Mouse (Mus musculus) large intestine, adult 2 months (tissue): ENCODE measurements around the gene Tmsb15l. TPM values are rescaled to one million over a fixed set of nuclear protein-coding genes. Genes with fewer than 3 reads are reported as not detected.
"Not testable (repeated sequence)": the region's sequence is repeated elsewhere in the genome, so short reads cannot be mapped to it uniquely, and the experiment has no call there.

Source experiments
- DNase-seq: peaks from one replicate; pipeline ENCODE4 v3.0.0-alpha.2; 2012; ENCODE audit warnings: low read depth, low spot score
- WGBS: fragments of 180-500 bp; shearing (Covaris S2); methylation state at CpG from one replicate; pipeline ENCODE4 v1.1.7; 2018; 5-methylcytosine and 5-hydroxymethylcytosine counted together
- polyA plus RNA-seq: library from polyadenylated mRNA; depleted of rRNA; stranded (reverse); fragments of >200 nt; gene quantifications from 2 replicates; pipeline ENCODE4 v1.2.3, GENCODE M21; 2012; rRNA removed

Tmsb15l gene
- 0.84 and 0.99 TPM in 2 replicates for polyA plus RNA-seq

DNA sequence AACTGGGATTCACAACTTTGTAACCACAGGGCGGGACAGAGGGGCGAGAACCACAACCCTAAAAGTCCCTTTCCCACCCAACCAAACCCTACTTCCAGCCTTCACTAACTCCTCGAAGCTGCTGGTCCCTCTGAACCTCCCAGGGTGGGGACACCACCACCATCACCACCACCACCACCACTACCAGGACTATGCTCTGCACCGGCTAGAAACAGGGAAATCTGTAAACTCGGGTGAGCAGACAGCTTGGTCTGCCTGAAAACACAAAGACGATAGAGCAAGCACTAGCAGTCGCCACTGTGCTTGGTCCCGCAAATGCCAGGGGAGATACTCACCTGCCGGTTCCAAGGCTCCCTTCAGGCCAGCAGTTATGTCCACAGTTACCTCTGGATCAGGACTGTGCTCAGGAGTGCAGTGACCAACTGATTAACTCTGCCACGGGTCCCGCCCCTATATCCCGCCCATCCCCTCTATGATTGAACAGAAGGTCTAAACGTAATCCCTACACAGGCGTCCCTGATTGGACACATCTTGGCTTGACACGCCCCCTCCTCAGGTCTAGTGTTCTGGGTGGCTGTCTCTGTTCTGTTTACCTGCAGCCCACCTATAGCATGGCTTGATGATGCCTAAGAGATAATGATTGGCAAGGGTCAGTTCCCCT, at the start of gene Tmsb15l, which contains the start of gene Tmsb15b1:
Tmsb15l (minus strand) TSS at position 446 of the 661 bp plus-strand sequence.
Tmsb15b1 (minus strand) TSS at position 451 of the 661 bp plus-strand sequence.
- DNase-seq = peak; percentile 24
- WGBS = 26% methylated on average over 15 of the region's 15 CpGs

GRCm38 (mm10) chrX:137019310-137019709, 42.6 kb upstream of the Tmsb15l start:
- DNase-seq = no peak

DNA sequence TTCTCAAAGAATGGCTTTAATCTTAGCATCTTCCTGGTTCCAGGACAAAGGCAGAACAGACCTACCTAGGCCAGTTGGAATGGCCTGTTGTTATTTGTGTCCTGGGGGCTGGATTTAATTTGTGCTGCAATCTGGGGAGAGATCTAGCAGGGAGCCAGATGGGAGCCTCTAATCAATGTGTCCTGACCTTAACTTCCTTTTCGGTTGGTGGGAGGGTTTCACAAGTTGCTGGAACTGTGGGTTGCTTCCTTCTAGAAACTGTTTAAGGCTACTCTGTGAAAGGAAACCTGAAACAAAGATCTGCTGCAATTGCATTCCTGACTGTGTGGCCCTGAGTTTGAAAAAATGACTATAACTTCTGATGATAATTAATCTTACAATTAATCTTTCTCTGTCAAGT, 41.0 kb upstream of the Tmsb15l start:
- WGBS = 72% methylated on average over 1 of the region's 1 CpGs
- DNase-seq = no peak

More at GRCm38 (mm10) chrX:137019310-137019709, 42.6 kb upstream of the Tmsb15l start:
- WGBS = 40% methylated on average over 1 of the region's 1 CpGs

- 51% methylated on average over 6 of the region's 6 CpGs for WGBS
- DNase-seq = no peak
These were observed 38.5 kb upstream of the Tmsb15l start for GRCm38 (mm10) chrX:137015099-137015709.

DNA sequence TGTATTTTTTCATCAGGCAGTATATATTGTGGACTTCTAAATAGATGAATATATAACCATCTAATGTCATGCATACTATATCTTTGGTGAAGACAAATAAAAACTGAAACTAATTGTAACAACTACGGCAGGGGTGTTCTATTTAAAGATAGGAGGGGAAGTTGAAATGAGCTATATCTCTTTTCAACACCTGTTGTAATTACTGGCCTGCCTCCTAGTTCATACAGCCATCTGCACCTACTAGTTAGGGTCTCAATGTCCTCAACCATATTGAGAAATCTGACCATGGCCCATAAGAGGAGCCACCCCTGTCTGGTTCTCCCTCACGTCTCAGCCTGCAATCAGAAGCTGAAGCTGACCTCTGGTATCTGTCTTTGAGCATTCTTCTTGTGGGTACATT, 19.6 kb upstream of the Tmsb15l start:
- 76% methylated on average over 2 of the region's 2 CpGs for WGBS
- DNase-seq = no peak

DNA sequence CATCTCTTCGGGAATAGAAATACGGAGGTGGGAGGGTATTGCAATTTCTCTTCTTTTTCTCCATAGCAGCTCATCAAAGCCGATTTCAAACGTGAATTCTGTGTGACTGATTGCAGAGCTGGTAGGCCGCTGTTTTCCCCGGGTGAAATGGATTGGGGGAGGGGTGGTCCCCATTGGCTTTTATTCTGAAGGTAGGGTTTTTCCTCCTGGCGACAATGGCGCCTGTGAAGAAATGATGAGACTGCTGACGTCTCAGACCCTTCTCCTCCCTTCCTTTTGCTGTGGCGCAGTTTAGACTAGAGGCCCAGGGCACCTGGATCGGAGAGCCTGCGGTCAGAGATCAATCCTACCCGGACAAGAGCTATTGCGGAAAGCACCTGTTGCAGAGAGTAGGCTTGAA, 17.0 kb upstream of the Tmsb15l start:
- 46% methylated on average over 14 of the region's 14 CpGs for whole genome bisulfite sequencing
- DNase-seq = no peak

DNA sequence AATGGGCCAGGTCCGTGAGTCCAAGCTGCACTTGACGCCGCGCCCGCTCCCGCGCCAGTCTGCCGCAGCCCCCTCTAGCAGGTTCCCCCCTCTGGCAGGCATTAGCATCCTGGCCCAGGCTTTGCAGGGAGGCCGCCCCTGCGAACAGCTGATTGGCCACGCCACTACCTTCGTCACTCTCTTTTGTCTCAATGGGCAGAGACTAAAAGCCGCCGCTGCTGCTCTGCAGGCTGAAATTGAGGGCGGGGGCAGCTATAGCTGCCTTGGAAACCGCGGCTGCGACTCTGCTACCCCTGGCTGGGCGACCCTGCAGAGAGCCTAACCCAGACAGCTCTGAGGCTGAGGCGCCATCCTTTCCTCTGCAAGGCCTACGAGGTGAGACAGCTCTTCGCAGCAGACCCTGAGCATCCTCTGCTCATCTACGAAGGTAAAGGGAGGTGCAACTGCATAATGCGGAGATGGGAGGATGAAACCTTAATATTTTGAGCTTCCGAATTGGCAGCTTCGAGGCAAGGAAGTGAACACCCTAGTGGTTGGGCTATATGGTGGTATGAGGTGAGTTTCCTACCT, 16.4 kb upstream of the Tmsb15l start, which contains the start of gene Zcchc18:
Zcchc18 (plus strand) TSS at position 178 of the 570 bp plus-strand sequence.
- WGBS = 16% methylated on average over 26 of the region's 26 CpGs
- no peak for DNase-seq

- no peak for DNase-seq
- 25% methylated on average over 19 of the region's 19 CpGs for WGBS
These were observed 15.7 kb upstream of the Tmsb15l start for GRCm38 (mm10) chrX:136992191-136992965.

GRCm38 (mm10) chrX:136991274-136991673, 14.6 kb upstream of the Tmsb15l start:
- WGBS = 60% methylated on average over 2 of the region's 2 CpGs
- DNase-seq = no peak

DNA sequence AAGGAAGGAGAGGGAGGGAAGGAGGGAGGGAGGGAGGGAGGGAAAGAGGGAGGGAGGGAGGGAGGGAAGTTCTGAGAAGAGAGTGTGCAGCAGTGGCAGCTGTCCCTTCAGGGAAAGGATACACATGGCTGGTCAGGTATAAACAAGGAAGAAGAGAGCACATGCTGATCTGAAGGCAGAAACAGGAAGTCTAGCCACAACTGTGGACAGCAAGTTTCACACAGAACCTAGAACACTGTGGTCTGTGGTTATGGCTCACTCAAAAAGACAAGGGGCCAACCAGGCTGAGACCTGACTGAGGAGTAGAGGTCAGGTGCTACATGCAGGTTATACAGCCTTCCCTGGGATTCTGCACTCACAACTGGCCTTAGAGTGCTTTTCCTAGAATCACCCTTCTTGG, 9.4 kb upstream of the Tmsb15l start:
- DNase-seq = no peak

GRCm38 (mm10) chrX:136978616-136979015, 1.9 kb upstream of the Tmsb15l start:
- DNase-seq = no peak

GRCm38 (mm10) chrX:136975397-136975796, 1.3 kb downstream of the Tmsb15l start, which contains the start of gene Tmsb15b2:
Gene Tmsb15b2 (minus strand): TSS chrX:136975497.
- not testable (repeated sequence) for DNase-seq
- WGBS = 87% methylated on average over 6 of the region's 6 CpGs

- DNase-seq = no peak
- WGBS = 31% methylated on average over 2 of the region's 2 CpGs
These were observed 17.0 kb downstream of the Tmsb15l start for GRCm38 (mm10) chrX:136959688-136960087.

DNA sequence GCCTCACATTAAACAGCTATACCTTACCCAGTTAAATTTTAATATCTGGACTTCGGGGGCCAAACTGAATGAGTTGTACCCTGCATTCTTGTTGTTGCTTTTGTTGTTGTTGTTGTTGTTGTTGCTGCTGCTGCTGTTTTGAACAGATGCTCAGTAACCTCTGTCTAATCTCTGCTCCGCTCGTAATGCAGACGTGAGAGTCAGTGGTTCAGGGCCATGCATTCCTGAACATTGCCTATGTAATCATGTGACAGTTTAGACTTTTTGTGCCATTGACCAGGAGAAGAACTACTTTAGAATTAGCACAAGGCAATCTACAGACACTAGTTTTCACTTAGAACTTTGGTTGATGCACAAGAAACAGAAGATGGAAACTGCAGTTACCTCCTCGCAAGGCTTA, 18.4 kb downstream of the Tmsb15l start:
- DNase-seq = not testable (repeated sequence)
- WGBS = 58% methylated on average over 5 of the region's 5 CpGs

DNA sequence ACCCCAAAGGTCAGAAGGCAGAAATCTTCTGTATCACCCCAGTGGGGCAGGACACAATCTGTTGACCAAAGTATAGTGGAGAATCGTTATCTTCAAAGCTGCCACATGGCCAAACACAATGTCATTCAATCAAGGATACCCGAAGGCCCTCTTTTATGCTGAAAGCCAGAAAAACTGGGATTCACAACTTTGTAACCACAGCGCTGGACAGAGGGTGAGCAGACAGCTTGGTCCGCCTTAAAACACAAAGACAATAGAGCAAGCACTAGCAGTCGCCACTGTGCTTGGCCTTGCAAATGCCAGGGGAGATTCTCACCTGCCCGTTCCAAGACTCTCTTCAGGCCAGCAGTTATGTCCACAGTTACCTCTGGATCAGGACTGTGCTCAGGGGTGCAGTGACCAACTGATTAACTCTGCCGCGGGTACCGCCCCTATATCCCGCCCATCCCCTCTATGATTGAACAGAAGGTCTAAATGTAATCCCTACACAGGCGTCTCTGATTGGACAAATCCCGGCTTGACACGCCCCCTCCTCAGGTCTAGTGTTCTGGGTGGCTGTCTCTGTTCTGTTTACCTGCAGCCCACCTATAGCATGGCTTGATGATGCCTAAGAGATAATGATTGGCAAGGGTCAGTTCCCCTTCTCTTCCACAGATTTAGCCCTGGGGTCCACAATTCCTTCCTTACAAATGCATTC, 18.9 kb downstream of the Tmsb15l start:
- 29% methylated on average over 13 of the region's 13 CpGs for WGBS
- DNase-seq = not testable (repeated sequence)

- WGBS = 14% methylated on average over 3 of the region's 3 CpGs
These were observed 38.7 kb downstream of the Tmsb15l start for GRCm38 (mm10) chrX:136937985-136938384.

GRCm38 (mm10) chrX:136927031-136927430, 49.6 kb downstream of the Tmsb15l start, which contains the start of gene H2bfm:
Gene H2bfm (plus strand): TSS chrX:136927325.
- 94% methylated on average over 14 of the region's 14 CpGs for WGBS
- DNase-seq = no peak

More at GRCm38 (mm10) chrX:136937985-136938384, 38.7 kb downstream of the Tmsb15l start:
- DNase-seq = no peak

GRCm38 (mm10) chrX:136925863-136926262, 50.8 kb downstream of the Tmsb15l start:
- no peak for DNase-seq
